Mouse (Mus musculus): Measurements from ENCODE around the gene Mepce.
"Not testable (repeated sequence)": the region's sequence is repeated elsewhere in the genome, so short reads cannot be mapped to it uniquely, and the experiment has no call there.

The Mepce gene

DNA sequence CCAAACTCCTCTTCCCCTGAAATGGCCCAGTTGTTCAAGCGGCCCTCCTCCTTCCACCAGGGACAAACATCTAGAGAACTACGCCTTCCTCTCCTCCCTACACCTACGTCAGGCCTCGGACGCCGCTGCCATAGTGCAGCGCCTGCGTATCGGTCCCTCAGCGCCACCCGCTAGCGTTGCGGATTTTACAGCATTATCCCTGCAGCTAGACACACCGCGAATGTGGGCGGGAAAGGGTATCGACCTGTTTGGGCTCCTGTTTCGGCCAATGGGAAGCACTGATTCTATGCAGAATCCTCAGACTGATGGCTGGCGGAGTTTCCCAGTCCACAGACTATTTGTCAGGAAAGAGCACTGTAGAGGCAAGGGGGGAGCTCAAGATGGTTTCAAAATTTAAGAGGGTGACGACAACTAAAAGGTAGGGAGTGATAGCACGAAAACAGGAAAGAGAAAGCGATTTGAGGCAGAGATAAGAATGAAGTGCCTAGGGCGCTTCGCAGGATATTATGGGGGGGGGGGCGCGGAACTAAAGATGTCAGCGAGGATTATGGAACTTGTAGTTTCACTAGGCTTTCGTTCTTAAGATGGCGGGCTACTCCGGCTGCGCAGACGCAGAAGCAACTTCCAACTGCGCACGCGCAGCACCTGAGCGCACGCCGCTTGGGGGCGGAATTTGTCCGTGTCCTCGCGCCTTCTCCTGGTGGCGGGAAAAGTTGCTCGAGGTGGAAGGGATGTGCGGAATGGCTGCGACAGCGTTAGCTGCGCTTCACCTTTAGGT, at the start of gene Mepce, which contains the start of gene Zcwpw1:
Mepce (minus strand) TSS at position 505 of the 778 bp plus-strand sequence.
Zcwpw1 (plus strand) TSS at position 648 of the 778 bp plus-strand sequence.
- in situ Hi-C loops (cut with MboI): no loop called here

- in situ Hi-C loops (cut with MboI): not testable (repeated sequence)
These were observed 49.7 kb upstream of the Mepce start for GRCm38 (mm10) chr5:137837110-137837509.

DNA sequence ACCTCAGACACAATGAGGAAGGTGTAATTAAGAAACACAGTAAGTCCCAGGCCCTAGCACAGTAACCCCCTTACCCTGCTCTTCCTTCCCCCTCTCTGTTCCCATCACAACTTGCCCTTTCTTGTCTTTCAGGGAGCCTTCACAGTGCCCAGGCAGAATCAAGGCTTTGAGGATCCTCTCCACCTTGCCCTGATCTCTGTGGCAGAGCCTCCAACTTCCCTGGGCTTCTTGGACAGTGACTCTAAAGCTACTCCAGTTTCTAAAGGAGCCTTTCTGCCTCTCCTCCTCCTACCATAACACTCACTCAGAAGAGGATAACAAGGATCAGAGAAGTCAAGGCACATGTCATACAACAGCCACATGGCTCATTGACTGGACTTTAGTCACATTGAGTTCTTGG, 49.2 kb upstream of the Mepce start:
- in situ Hi-C loops (cut with MboI): no loop called here

GRCm38 (mm10) chr5:137835966-137836520, 48.6 kb upstream of the Mepce start, which contains the start of gene Pilra:
TSS of gene Pilra (minus strand) at chr5:137836281.
- in situ Hi-C loops (cut with MboI): not testable (repeated sequence)

DNA sequence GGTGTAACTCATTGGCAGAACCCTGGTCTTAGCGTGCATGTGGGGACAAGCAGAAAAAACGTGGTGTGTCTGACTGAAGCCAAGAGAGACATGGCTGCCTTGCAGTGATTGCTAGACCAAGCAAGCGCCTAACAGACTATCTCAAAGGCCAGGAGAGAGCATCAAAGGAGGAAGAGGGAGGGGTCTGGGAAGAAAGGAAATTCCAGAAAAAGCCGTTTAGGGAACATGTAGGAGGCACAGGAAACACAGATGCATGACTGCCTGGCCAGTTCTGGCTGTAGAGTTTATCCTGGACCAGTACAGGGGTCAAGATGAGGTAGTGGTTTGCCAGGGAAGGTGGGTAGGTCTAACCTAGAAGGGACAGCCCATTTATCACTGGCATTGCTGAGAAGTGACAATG, 46.0 kb upstream of the Mepce start:
- in situ Hi-C loops (cut with MboI): no loop called here

DNA sequence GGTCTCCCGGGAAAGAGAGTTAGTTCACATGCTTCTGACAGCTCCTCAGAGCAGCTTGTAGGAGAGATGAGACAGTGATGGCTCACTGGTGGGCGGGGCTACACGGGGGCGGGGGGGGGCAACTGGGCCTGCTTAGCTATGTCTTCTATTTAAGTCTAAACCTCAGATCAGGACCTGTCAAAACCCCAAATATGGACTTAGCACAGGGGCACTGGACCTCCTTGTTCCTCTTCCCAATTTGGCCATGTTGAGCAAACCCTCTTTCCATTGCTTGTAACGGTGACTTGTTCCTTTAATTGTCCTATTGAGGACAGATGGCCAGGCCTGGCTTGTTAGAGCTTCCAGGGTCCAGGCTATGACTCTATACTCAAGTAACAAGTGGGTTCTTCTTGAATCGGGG, 44.1 kb upstream of the Mepce start:
- in situ Hi-C loops (cut with MboI): no loop called here

GRCm38 (mm10) chr5:137831106-137831505, 43.7 kb upstream of the Mepce start:
- in situ Hi-C loops (cut with MboI): no loop called here

DNA sequence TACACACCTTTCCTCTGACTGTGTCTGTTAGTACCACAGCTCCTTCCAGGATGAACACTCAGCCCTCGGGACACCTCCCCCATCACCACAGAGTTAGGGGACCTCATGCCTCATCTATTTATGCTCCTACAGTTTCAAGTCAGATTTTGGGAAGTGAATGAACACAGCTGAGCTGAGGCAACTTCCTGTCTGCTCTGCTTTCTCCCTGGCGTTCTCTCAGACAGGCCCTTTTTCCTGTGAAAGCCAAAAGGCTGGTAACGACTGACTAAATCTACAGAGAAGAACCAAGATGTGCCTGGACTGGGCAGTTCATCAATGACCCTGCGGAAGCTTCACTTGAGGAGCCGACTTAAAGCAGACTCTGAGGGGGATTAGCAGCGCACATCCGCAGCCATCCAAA, 42.8 kb upstream of the Mepce start:
- in situ Hi-C loops (cut with MboI): no loop called here

GRCm38 (mm10) chr5:137828694-137829093, 41.2 kb upstream of the Mepce start:
- in situ Hi-C loops (cut with MboI): no loop called here

DNA sequence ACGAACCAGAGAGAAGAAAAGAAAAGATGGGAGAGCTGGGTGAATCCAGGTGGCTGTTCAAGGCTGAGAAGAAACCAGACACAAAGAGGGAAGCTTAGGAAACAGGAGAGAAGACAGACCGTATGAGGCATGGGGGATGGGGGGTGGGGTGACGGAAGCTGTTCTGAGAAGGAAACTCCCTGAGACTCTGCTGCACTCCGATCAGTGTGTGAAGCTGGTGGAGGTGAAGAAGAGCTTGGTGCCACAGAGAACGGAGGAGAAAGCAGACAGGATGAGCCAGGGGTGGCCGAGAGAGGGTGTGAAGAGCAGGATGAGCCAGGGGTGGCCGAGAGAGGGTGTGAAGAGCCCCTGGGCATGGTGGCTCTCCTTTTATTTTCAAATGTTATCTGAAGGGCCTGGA, 39.0 kb upstream of the Mepce start:
- in situ Hi-C loops (cut with MboI): no loop called here

DNA sequence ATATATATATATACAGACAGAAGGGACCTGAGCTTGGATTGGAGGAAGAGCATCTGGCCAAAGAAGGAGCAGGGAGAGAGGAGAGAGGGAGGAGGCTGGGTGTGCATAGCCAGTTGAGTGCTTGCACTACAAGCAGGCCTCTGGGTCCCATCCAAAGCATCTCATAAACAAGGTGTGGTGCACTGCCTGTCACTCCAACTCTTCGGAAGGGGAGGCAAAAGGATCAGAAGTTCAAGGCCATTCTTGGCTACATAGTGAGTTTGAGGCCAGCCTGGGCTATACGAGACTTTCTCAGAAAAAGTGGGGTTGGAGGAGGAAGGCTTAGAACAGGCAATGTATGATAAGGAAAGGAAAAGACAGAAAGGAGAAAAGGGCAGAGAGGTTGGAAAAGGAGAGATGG, 38.5 kb upstream of the Mepce start:
- in situ Hi-C loops (cut with MboI): no loop called here

DNA sequence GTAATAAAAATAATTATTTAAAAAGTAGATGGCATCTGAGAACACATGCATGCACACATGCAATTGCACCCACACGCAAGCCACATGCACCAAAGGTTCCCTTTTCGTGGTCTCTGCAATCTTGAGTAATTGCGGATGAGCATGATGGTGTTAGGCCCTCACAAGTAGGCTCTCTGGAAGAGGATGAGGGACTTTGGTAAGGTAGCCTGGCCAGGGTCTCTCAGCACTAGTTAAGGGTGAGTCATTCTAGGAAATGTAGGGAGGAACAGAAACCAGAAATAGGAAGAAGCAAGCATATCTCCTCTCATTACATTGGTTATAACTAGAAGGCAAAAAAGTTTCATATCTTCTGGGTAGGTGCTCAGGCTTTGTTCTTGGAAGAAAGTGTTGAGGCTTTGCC, 37.6 kb upstream of the Mepce start:
- in situ Hi-C loops (cut with MboI): no loop called here

DNA sequence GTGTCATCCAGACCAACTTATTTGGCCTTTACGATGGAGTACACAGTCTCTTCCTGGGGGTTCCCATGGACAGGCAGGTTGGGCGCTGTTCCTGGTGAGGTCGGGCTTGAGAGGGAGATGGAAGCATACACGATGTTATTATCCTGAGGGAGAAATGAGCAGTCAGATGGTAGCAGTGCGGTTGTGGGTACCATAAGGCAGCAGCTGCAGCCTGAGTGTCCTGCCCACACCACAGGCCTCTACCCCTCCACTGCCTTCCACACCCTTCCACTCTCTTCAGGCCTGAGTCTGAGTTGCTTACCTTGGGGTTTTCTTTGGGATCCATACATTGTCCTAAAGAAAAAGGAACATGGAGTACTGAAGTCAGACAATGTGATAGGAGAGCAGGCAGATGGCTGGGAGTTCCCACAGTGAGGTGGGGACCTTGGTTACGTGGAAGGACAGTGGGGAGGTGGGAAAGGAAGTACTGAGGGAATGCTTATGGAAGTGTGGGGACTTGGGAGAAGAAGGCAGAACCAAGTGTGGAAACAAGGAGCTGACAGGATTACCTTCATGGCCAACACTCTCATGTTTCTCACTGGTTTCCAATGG, 36.1 kb upstream of the Mepce start:
- in situ Hi-C loops (cut with MboI): no loop called here

DNA sequence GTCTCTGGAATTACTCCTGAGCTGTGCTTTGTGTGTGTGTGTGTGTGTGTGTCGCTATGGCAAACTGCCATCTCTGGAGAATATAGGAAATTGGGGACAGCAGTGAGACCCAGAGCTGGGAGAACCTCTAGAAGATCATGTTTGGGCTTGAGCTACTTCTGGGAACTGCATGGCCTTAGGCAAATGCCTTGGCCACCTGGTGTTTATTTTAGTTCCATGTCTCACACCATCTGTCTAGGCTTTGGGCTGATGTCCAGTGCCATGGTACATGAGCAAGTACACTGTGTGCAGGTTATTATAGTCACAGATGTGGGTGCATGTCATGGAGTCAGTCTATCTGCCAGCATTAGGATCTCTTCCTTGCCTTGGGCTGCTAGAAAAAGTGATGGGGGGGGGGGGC, 35.1 kb upstream of the Mepce start:
- in situ Hi-C loops (cut with MboI): no loop called here

- in situ Hi-C loops (cut with MboI): no loop called here
These were observed 34.7 kb upstream of the Mepce start for GRCm38 (mm10) chr5:137822126-137822525.

- in situ Hi-C loops (cut with MboI): no loop called here
These were observed 30.2 kb upstream of the Mepce start for GRCm38 (mm10) chr5:137817466-137818222.

GRCm38 (mm10) chr5:137808316-137808715, 20.9 kb upstream of the Mepce start:
- in situ Hi-C loops (cut with MboI): no loop called here

DNA sequence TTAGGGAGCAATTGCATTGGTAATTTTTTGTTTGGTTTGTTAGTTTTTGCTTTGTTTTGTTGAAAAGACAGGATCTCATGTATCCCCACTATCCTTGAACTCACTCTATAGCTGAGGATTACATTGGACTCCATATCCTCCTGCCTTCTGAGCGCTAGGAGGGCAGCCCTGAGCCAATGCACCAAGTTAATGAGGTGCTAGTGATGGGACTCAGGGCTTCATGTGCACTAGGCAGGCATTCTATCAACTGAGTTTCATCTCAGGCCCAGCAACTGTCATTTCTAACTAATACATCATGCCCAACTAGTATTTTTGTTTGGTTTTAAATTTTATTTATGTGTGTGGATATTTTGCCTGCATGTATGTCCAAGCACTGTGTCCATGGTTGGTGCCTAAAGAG, 18.7 kb upstream of the Mepce start:
- in situ Hi-C loops (cut with MboI): no loop called here

- in situ Hi-C loops (cut with MboI): no loop called here
These were observed 13.5 kb upstream of the Mepce start for GRCm38 (mm10) chr5:137800917-137801316.

DNA sequence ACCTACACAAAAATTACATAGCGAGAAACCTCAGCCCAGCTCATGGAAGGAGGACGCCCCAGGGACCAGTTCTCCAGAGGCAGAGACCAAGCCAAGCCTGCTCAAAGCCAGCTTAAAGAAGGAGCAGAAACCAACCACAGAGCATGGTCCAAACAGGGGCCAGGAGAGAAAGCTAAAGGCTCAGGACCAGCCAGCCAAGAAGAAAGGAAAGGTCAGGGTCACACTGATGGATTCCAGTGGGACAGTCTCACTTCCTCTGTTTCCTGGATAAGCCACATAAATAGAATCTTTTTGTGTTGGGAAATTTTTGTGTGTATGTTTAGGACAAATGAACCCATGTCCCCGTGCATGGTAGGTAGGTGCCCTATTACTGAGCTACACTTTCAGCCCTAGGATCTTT, 9.2 kb upstream of the Mepce start:
- in situ Hi-C loops (cut with MboI): no loop called here

GRCm38 (mm10) chr5:137791553-137791952, 4.1 kb upstream of the Mepce start:
- in situ Hi-C loops (cut with MboI): no loop called here

DNA sequence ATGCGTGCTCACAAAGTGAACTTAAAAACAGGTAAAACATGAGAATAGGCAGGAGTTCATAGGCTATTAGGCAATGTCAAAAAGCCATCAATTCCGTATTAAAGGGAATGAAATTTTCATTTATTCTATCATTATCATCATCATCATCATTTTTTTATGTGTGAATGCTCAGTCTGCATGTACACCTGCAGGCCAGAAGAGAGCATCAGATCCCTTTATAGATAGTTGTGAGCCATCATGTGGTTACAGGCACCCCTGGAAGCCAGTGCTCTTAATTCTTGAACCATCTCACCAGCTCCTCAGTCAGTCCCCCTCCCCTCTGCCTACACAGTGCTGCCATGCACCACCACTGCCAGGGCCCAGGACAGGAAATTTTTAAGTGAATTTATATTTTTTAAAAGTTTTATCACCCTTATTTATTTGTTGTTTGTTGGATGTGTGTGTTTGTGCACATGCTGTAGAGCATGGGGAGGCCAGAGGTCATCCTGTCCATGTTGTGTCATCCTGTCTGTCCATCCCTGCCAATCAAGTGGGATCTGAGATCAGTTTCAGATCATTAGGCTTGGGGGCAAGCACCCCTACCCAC, 1.6 kb upstream of the Mepce start:
- in situ Hi-C loops (cut with MboI): no loop called here
